Mouse (Mus musculus) kidney, adult 2 months (tissue): Measurements from ENCODE around the gene Fus. TPM values are rescaled to one million over a fixed set of nuclear protein-coding genes. Genes with fewer than 3 reads are reported as not detected.

Source experiments
- DNase-seq: peaks from one replicate; pipeline ENCODE4 v3.0.0; 2021
- H3K27ac ChIP-seq: fragments of 200-500 bp; 2 replicates; pipeline ENCODE4 v1.5.1; 2012; ENCODE audit warnings: low read depth, low read length, control low read depth, inconsistent platforms; ENCODE audit not compliant: insufficient read depth
- H3K27me3 ChIP-seq: fragments of 200-500 bp; replicated peaks from 2 replicates; pipeline ENCODE4 v1.6.1; 2012; ENCODE audit warnings: mild to moderate bottlenecking, moderate library complexity, low read length, inconsistent platforms; ENCODE audit not compliant: control insufficient read depth, insufficient read depth
- H3K36me3 ChIP-seq: fragments of 200-500 bp; 2 replicates; pipeline ENCODE4 v1.6.1; 2012; ENCODE audit warnings: mild to moderate bottlenecking, moderate library complexity, low read length, inconsistent platforms; ENCODE audit not compliant: control insufficient read depth, insufficient read depth
- H3K4me1 ChIP-seq: fragments of 200-500 bp; 2 replicates; pipeline ENCODE4 v1.6.1; 2011; ENCODE audit warnings: low read length; ENCODE audit not compliant: control insufficient read depth, insufficient read depth
- H3K4me3 ChIP-seq: fragments of 200-500 bp; 2 replicates; pipeline ENCODE4 v1.5.1; 2011; ENCODE audit warnings: mild to moderate bottlenecking, low read depth, low read length, control low read depth; ENCODE audit not compliant: insufficient read depth
- CTCF ChIP-seq: fragments of 200-500 bp; conservative IDR thresholded peaks from 2 replicates; pipeline ENCODE4 v1.5.1; 2011; ENCODE audit warnings: low read depth, mild to moderate bottlenecking, control low read depth, low read length, moderate library complexity, mixed read lengths; ENCODE audit not compliant: insufficient read depth, insufficient read length
- POLR2A ChIP-seq: fragments of 200-500 bp; IDR thresholded peaks from one replicate; pipeline ENCODE4 v1.6.1; 2011; ENCODE audit warnings: low read depth, low read length, control low read depth
- WGBS: fragments of 180-500 bp; shearing (Covaris S2); methylation state at CpG from one replicate; pipeline ENCODE4 v1.1.7; 2018; 5-methylcytosine and 5-hydroxymethylcytosine counted together
- polyA plus RNA-seq: library from polyadenylated mRNA; depleted of rRNA; stranded (reverse); fragments of >200 nt; gene quantifications from 2 replicates; pipeline ENCODE4 v1.2.3, GENCODE M21; 2012

Gene Fus
- polyA plus RNA-seq, 1 experiment, result 196 TPM

GRCm38 (mm10) chr7:127993341-127993977 lies 26.2 kb downstream of the Fus start, which contains the start of gene Pycard:
TSS of gene Pycard (minus strand) at chr7:127993867.
- no peaks in the 10 kb centered on the region for H3K36me3 ChIP-seq
- no peaks in the 10 kb centered on the region for H3K27me3 ChIP-seq
- peak within 1 kb of the TSS; percentile 68 for H3K4me3 ChIP-seq
- TF ChIP-seq CTCF, result no peak
- TF ChIP-seq POLR2A, result no peak
- H3K27ac ChIP-seq, result peak within 1 kb of the TSS; percentile 46
- H3K4me1 ChIP-seq, result peaks cover 8% of the 10 kb centered on the region; the same call in 1 of the 2 replicates
- WGBS, result 3% methylated on average over 18 of the region's 18 CpGs
- peak; percentile 74 for DNase-seq

- H3K27me3 ChIP-seq, result no peaks in the 10 kb centered on the region
- TF ChIP-seq CTCF, result no peak
- TF ChIP-seq POLR2A, result no peak
Observed at GRCm38 (mm10) chr7:127999436-127999835, 32.2 kb downstream of the Fus start.

GRCm38 (mm10) chr7:128000068-128000950 lies 33.1 kb downstream of the Fus start:
- DNase-seq, result no peak
- Histone ChIP-seq H3K27me3 (no peaks in the 10 kb centered on the region), H3K27ac (no peak overlapping the region), H3K36me3 (no peaks in the 10 kb centered on the region), H3K4me3 (no peak overlapping the region), H3K4me1 (peaks cover 12% of the 10 kb centered on the region)
- no peak for TF ChIP-seq POLR2A
- TF ChIP-seq CTCF, result no peak
- 42% methylated on average over 1 of the region's 1 CpGs for WGBS

More at GRCm38 (mm10) chr7:127999436-127999835, 32.2 kb downstream of the Fus start:
- 51% methylated on average over 1 of the region's 1 CpGs for WGBS
- Histone ChIP-seq H3K4me3 (no peak overlapping the region), H3K4me1 (peaks cover 5% of the 10 kb centered on the region; the same call in 1 of the 2 replicates), H3K27ac (no peak overlapping the region), H3K36me3 (no peaks in the 10 kb centered on the region)
- no peak for DNase-seq

GRCm38 (mm10) chr7:128003098-128003497 lies 35.8 kb downstream of the Fus start:
- Histone ChIP-seq H3K36me3 (no peaks in the 10 kb centered on the region), H3K27me3 (no peaks in the 10 kb centered on the region), H3K4me3 (no peak overlapping the region), H3K4me1 (peaks cover 16% of the 10 kb centered on the region), H3K27ac (no peak overlapping the region)
- DNase-seq, result no peak
- 77% methylated on average over 6 of the region's 6 CpGs for WGBS
- TF ChIP-seq POLR2A, result no peak
- no peak for TF ChIP-seq CTCF

GRCm38 (mm10) chr7:128003688-128004087 lies 36.4 kb downstream of the Fus start, which contains the start of gene Trim72:
TSS of gene Trim72 (plus strand) at chr7:128003949.
- Histone ChIP-seq H3K4me3 (peak within 1 kb of the TSS; percentile 43), H3K27ac (peak within 1 kb of the TSS; percentile 78), H3K36me3 (no peaks in the 10 kb centered on the region), H3K4me1 (peaks cover 16% of the 10 kb centered on the region), H3K27me3 (no peaks in the 10 kb centered on the region)
- DNase-seq, result no peak
- TF ChIP-seq CTCF (no peak), POLR2A (no peak)
- WGBS, result 76% methylated on average over 2 of the region's 2 CpGs

GRCm38 (mm10) chr7:128004150-128004486 lies 36.9 kb downstream of the Fus start:
- peak overlapping the region; percentile 78; the same call in 1 of the 2 replicates for H3K27ac ChIP-seq
- DNase-seq, result no peak

More at GRCm38 (mm10) chr7:128004150-128004486, 36.9 kb downstream of the Fus start:
- H3K4me1 ChIP-seq, result peaks cover 16% of the 10 kb centered on the region
- peak overlapping the region; percentile 43; the same call in 1 of the 2 replicates for H3K4me3 ChIP-seq
- H3K27me3 ChIP-seq, result no peaks in the 10 kb centered on the region
- no peak for TF ChIP-seq CTCF
- TF ChIP-seq POLR2A, result no peak
- 68% methylated on average over 5 of the region's 5 CpGs for WGBS
- no peaks in the 10 kb centered on the region for H3K36me3 ChIP-seq
